Mouse (Mus musculus) heart, adult 2 months (tissue): ENCODE results near the gene Robo2.

Experiments
- CTCF ChIP-seq: fragments of 200-600 bp; IDR thresholded peaks from 2 replicates; pipeline ENCODE4 v1.8.1; 2022; ENCODE audit warnings: antibody characterized with exemption, mild to moderate bottlenecking, moderate library complexity
- POLR2A ChIP-seq: fragments of 200-500 bp; IDR thresholded peaks from 2 replicates; pipeline ENCODE4 v1.6.1; 2011; ENCODE audit warnings: mild to moderate bottlenecking, low read depth, low read length, control low read depth; ENCODE audit not compliant: insufficient read depth

GRCm38 (mm10) chr16:74056210-74056609, 355.4 kb downstream of the Robo2 start:
- TF ChIP-seq POLR2A, result no peak
- TF ChIP-seq CTCF, result no peak
